Mouse (Mus musculus): ENCODE measurements around the gene Dgke. TPM values are rescaled to one million over a fixed set of nuclear protein-coding genes. Genes with fewer than 3 reads are reported as not detected.

Dgke gene
- polyA plus RNA-seq, 1 experiment: 1.6 TPM

DNA sequence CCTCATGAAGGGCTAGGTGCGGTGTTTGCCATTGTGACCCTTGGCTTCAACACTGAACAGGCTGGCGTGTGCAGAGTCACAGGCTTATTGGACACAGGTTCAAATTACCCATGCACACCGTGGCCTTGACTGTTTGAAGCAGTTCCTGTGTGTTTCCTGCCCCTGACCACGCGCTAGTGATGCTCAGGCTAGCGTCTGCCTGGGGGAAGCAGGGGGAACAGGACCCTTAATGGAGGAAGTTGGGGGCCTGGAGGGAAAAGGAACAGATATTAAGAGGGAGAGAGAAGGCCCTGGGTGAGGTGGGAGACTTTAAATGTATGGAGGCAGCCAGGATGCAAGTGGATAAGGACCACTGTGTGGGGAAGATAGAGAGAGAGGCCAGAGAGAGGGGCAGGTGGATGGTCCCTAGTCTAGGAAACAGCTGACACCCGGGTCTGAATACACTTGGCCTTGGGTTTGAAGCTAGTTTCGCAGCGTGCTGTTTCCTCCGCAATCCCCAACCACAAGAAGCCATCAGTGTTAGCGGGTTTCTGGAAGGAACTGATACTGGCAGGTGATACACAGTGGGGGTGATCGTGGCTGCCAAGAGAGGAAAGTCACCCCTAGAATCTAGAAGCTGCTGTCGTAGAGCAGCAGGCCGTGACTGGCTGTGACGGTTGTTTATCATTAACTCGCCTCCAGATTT, 12.5 kb upstream of the Dgke start:
- H3K27me3 ChIP-seq (ENCODE audit: control insufficient read depth, insufficient read depth, insufficient read length): peaks cover 4% of the 10 kb centered on the region
- no peak overlapping the region for H3ac ChIP-seq (ENCODE audit: control insufficient read depth, insufficient read length, low read depth)
- no peak overlapping the region for H3K4me3 ChIP-seq (ENCODE audit: insufficient read depth, poor library complexity, severe bottlenecking)
- H3K36me3 ChIP-seq (ENCODE audit: control insufficient read depth, insufficient read depth): no peaks in the 10 kb centered on the region
- no peaks in the 10 kb centered on the region for H3K79me2 ChIP-seq (ENCODE audit: control insufficient read depth, insufficient read depth)
- TF ChIP-seq CEBPB (IDR thresholded peaks at IDR 0.05; ENCODE audit: low read depth) (no peak), MAX (IDR thresholded peaks at IDR 0.05) (no peak), FOSL1 (IDR thresholded peaks at IDR 0.05; ENCODE audit: insufficient read depth, low read length, poor library complexity, severe bottlenecking) (no peak), MYOG (IDR thresholded peaks at IDR 0.05; ENCODE audit: control insufficient read depth, extremely low read depth, insufficient read length) (no peak), USF1 (IDR thresholded peaks at IDR 0.05; ENCODE audit: low read depth) (no peak), CTCF (IDR thresholded peaks at IDR 0.05; ENCODE audit: control insufficient read depth, insufficient read depth, insufficient read length) (no peak), MYOD1 (IDR thresholded peaks at IDR 0.05; ENCODE audit: control insufficient read depth, insufficient read length, low read depth) (no peak)
- H3K79me3 ChIP-seq (ENCODE audit: low read depth): no peaks in the 10 kb centered on the region

DNA sequence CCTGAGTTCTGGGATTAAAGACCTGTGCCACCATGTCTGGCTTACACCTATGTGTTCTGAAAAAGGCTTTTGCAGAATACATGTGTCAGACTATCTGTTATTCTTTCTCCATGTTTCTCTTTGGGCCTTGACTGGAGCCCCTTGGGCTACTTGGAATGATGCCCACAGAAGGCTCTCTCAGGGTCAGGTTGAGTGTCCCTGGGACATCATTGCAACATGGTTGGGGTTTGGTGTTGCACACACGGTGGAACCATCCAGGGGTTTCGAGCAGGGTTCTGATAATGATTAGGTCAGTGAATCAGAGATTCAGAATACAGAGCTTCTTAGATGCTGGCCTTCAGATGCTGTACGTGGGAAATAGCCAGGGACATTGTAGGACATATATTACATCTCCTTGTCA, 11.7 kb upstream of the Dgke start:
- TF ChIP-seq MAX (IDR thresholded peaks at IDR 0.05): no peak

DNA sequence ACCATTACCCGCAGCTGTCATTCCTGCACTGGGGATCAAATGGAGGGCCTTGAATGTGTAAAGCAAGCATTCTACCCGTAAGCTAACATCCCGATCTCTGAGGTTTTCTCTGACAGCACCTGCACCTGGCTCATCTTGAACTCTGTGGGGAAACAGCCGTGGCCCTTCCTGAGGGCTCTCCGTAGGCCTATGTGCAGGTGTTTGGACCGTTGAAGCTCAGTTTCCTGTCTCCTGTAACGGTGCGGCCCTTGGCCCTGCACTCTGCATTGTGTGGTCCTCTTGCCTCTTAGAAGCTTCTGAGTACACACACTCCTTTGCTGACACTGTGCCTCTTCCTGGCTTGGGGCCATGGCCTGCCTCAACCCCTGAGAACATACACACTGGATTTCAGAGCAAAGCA, 11.0 kb upstream of the Dgke start:
- H3K36me3 ChIP-seq (ENCODE audit: control insufficient read depth, insufficient read depth): no peaks in the 10 kb centered on the region
- H3K27me3 ChIP-seq (ENCODE audit: control insufficient read depth, insufficient read depth, insufficient read length): peaks cover 4% of the 10 kb centered on the region
- H3K79me2 ChIP-seq (ENCODE audit: control insufficient read depth, insufficient read depth): no peaks in the 10 kb centered on the region
- TF ChIP-seq CTCF (IDR thresholded peaks at IDR 0.05; ENCODE audit: control insufficient read depth, insufficient read depth, insufficient read length) (no peak), MAX (IDR thresholded peaks at IDR 0.05) (no peak), MYOG (IDR thresholded peaks at IDR 0.05; ENCODE audit: control insufficient read depth, extremely low read depth, insufficient read length) (no peak), USF1 (IDR thresholded peaks at IDR 0.05; ENCODE audit: low read depth) (no peak), FOSL1 (IDR thresholded peaks at IDR 0.05; ENCODE audit: insufficient read depth, low read length, poor library complexity, severe bottlenecking) (no peak), CEBPB (IDR thresholded peaks at IDR 0.05; ENCODE audit: low read depth) (no peak), MYOD1 (IDR thresholded peaks at IDR 0.05; ENCODE audit: control insufficient read depth, insufficient read length, low read depth) (no peak)
- no peak overlapping the region for H3ac ChIP-seq (ENCODE audit: control insufficient read depth, insufficient read length, low read depth)
- no peak overlapping the region for H3K4me3 ChIP-seq (ENCODE audit: insufficient read depth, poor library complexity, severe bottlenecking)
- H3K79me3 ChIP-seq (ENCODE audit: low read depth): no peaks in the 10 kb centered on the region

More for the DNA sequence above, 11.7 kb upstream of the Dgke start:
- Histone ChIP-seq H3K27me3 (ENCODE audit: control insufficient read depth, insufficient read depth, insufficient read length) (peaks cover 4% of the 10 kb centered on the region), H3K36me3 (ENCODE audit: control insufficient read depth, insufficient read depth) (no peaks in the 10 kb centered on the region), H3K79me2 (ENCODE audit: control insufficient read depth, insufficient read depth) (no peaks in the 10 kb centered on the region), H3K79me3 (ENCODE audit: low read depth) (no peaks in the 10 kb centered on the region), H3K4me3 (ENCODE audit: insufficient read depth, poor library complexity, severe bottlenecking) (no peak overlapping the region), H3ac (ENCODE audit: control insufficient read depth, insufficient read length, low read depth) (no peak overlapping the region)

DNA sequence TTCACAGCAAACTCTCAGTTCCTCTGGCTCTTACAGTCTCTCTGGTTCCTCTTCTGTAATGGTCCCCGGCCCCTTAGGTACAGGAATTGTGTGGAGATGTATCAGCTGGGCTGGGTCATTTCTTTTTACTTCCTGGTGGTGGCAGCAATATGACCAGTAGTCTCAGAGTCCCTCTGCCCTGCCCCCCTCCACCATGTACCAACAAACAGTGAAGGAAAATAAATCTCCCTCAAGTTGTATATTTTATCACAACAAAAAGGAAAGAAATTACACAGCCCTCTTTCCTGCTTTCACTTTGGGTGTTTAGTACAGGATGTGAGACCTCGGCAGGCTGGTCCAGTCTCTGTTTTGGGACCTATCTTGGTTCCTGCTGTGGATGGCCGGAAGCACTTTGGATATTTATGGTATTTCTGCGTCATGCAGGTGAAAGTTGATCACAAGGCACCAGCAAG, 9.7 kb upstream of the Dgke start:
- Histone ChIP-seq H3ac (ENCODE audit: control insufficient read depth, insufficient read length, low read depth) (no peak overlapping the region), H3K79me2 (ENCODE audit: control insufficient read depth, insufficient read depth) (no peaks in the 10 kb centered on the region), H3K79me3 (ENCODE audit: low read depth) (no peaks in the 10 kb centered on the region), H3K36me3 (ENCODE audit: control insufficient read depth, insufficient read depth) (no peaks in the 10 kb centered on the region), H3K4me3 (ENCODE audit: insufficient read depth, poor library complexity, severe bottlenecking) (no peak overlapping the region), H3K27me3 (ENCODE audit: control insufficient read depth, insufficient read depth, insufficient read length) (peaks cover 4% of the 10 kb centered on the region)
- TF ChIP-seq MYOG (IDR thresholded peaks at IDR 0.05; ENCODE audit: control insufficient read depth, extremely low read depth, insufficient read length): no peak
- no peak for TF ChIP-seq CTCF (IDR thresholded peaks at IDR 0.05; ENCODE audit: control insufficient read depth, insufficient read depth, insufficient read length)

DNA sequence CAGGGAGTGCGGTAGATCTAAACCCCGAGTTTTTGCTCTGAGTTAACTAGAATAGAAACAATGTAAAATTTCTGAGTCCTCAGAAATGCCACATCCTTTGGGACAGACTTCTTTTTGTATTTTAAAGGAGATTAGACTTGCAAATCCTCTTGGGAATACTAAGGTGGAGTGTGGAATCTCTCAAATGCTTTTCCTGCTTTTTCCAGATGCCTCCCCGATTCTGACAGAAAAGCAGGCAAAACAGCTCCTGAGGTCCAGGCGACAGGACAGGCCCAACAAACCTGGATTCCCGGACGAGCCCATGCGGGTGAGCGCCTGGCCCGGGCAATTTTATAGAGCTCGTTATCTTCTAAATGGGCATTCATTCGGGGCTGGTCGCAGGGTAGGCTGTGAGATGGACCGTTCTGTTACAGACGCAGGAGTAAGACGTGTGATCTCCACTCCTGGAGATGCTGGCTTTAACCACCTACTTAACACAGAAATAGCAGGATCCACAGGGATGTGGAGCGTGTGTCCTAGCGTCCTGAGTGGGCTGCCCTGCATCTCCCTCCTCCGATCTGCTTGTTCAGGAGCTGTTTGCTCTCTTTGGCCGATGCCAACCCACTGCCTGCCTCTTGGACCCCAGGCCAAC, 8.2 kb upstream of the Dgke start:
- no peak for TF ChIP-seq CTCF (IDR thresholded peaks at IDR 0.05; ENCODE audit: control insufficient read depth, insufficient read depth, insufficient read length)
- TF ChIP-seq MAX (IDR thresholded peaks at IDR 0.05): no peak
- TF ChIP-seq MYOG (IDR thresholded peaks at IDR 0.05; ENCODE audit: control insufficient read depth, extremely low read depth, insufficient read length): no peak
- no peaks in the 10 kb centered on the region for H3K36me3 ChIP-seq (ENCODE audit: control insufficient read depth, insufficient read depth)
- H3K4me3 ChIP-seq (ENCODE audit: insufficient read depth, poor library complexity, severe bottlenecking): no peak overlapping the region
- no peaks in the 10 kb centered on the region for H3K79me3 ChIP-seq (ENCODE audit: low read depth)
- no peaks in the 10 kb centered on the region for H3K79me2 ChIP-seq (ENCODE audit: control insufficient read depth, insufficient read depth)
- peaks cover 4% of the 10 kb centered on the region for H3K27me3 ChIP-seq (ENCODE audit: control insufficient read depth, insufficient read depth, insufficient read length)
- no peak overlapping the region for H3ac ChIP-seq (ENCODE audit: control insufficient read depth, insufficient read length, low read depth)

DNA sequence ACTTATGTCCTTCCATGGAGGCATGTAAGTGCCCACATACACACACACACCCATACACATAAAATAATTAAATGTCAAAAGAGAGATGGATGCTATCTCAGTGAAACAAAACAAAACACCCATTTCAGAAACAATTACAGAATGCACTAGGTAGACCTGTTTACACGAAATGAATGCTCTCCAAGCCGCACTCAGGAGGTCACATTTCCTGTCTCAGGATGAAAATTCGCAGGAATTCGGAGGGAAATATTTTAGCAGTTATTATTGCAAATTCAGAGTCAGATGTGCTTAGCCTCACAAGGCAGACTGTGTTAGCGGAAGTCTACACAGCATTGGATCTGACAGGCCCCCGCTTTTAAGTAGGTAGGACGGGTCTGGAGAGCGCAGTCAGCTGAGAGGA, 6.9 kb upstream of the Dgke start, which contains the start of gene Gm525:
Gene Gm525, plus strand, starts transcription at position 301 of the 400 bp plus-strand sequence.
- Histone ChIP-seq H3K27me3 (ENCODE audit: control insufficient read depth, insufficient read depth, insufficient read length) (peaks cover 4% of the 10 kb centered on the region), H3K79me3 (ENCODE audit: low read depth) (no peaks in the 10 kb centered on the region), H3K4me3 (ENCODE audit: insufficient read depth, poor library complexity, severe bottlenecking) (no peak within 1 kb of the TSS), H3K36me3 (ENCODE audit: control insufficient read depth, insufficient read depth) (no peaks in the 10 kb centered on the region), H3ac (ENCODE audit: control insufficient read depth, insufficient read length, low read depth) (no peak within 1 kb of the TSS), H3K79me2 (ENCODE audit: control insufficient read depth, insufficient read depth) (no peaks in the 10 kb centered on the region)
- TF ChIP-seq FOSL1 (IDR thresholded peaks at IDR 0.05; ENCODE audit: insufficient read depth, low read length, poor library complexity, severe bottlenecking) (no peak), MYOD1 (IDR thresholded peaks at IDR 0.05; ENCODE audit: control insufficient read depth, insufficient read length, low read depth) (no peak), MAX (IDR thresholded peaks at IDR 0.05) (no peak), MYOG (IDR thresholded peaks at IDR 0.05; ENCODE audit: control insufficient read depth, extremely low read depth, insufficient read length) (no peak), CEBPB (IDR thresholded peaks at IDR 0.05; ENCODE audit: low read depth) (no peak), CTCF (IDR thresholded peaks at IDR 0.05; ENCODE audit: control insufficient read depth, insufficient read depth, insufficient read length) (no peak), USF1 (IDR thresholded peaks at IDR 0.05; ENCODE audit: low read depth) (no peak)
